Mouse (Mus musculus) kidney, adult 2 months (tissue): ENCODE data around the gene Tjp2. TPM values are rescaled to one million over a fixed set of nuclear protein-coding genes. Genes with fewer than 3 reads are reported as not detected.

ENCODE experiments used
- DNase-seq: peaks from one replicate; pipeline ENCODE4 v3.0.0; 2021
- H3K27ac ChIP-seq: fragments of 200-500 bp; 2 replicates; pipeline ENCODE4 v1.5.1; 2012; ENCODE audit warnings: low read depth, low read length, control low read depth, inconsistent platforms; ENCODE audit not compliant: insufficient read depth
- H3K27me3 ChIP-seq: fragments of 200-500 bp; replicated peaks from 2 replicates; pipeline ENCODE4 v1.6.1; 2012; ENCODE audit warnings: mild to moderate bottlenecking, moderate library complexity, low read length, inconsistent platforms; ENCODE audit not compliant: control insufficient read depth, insufficient read depth
- H3K36me3 ChIP-seq: fragments of 200-500 bp; 2 replicates; pipeline ENCODE4 v1.6.1; 2012; ENCODE audit warnings: mild to moderate bottlenecking, moderate library complexity, low read length, inconsistent platforms; ENCODE audit not compliant: control insufficient read depth, insufficient read depth
- H3K4me1 ChIP-seq: fragments of 200-500 bp; 2 replicates; pipeline ENCODE4 v1.6.1; 2011; ENCODE audit warnings: low read length; ENCODE audit not compliant: control insufficient read depth, insufficient read depth
- H3K4me3 ChIP-seq: fragments of 200-500 bp; 2 replicates; pipeline ENCODE4 v1.5.1; 2011; ENCODE audit warnings: mild to moderate bottlenecking, low read depth, low read length, control low read depth; ENCODE audit not compliant: insufficient read depth
- CTCF ChIP-seq: fragments of 200-500 bp; conservative IDR thresholded peaks from 2 replicates; pipeline ENCODE4 v1.5.1; 2011; ENCODE audit warnings: low read depth, mild to moderate bottlenecking, control low read depth, low read length, moderate library complexity, mixed read lengths; ENCODE audit not compliant: insufficient read depth, insufficient read length
- POLR2A ChIP-seq: fragments of 200-500 bp; IDR thresholded peaks from one replicate; pipeline ENCODE4 v1.6.1; 2011; ENCODE audit warnings: low read depth, low read length, control low read depth
- WGBS: fragments of 180-500 bp; shearing (Covaris S2); methylation state at CpG from one replicate; pipeline ENCODE4 v1.1.7; 2018; 5-methylcytosine and 5-hydroxymethylcytosine counted together
- polyA plus RNA-seq: library from polyadenylated mRNA; depleted of rRNA; stranded (reverse); fragments of >200 nt; gene quantifications from 2 replicates; pipeline ENCODE4 v1.2.3, GENCODE M21; 2012

Tjp2 gene
- polyA plus RNA-seq, 1 experiment: 13.0 TPM

- Histone ChIP-seq H3K36me3 (no peaks in the 10 kb centered on the region), H3K27ac (no peak overlapping the region), H3K27me3 (no peaks in the 10 kb centered on the region), H3K4me1 (no peaks in the 10 kb centered on the region), H3K4me3 (no peak overlapping the region)
- DNase-seq: no peak
- TF ChIP-seq POLR2A: no peak
- no peak for TF ChIP-seq CTCF
- WGBS: 25% methylated on average over 8 of the region's 8 CpGs
Measured at GRCm38 (mm10) chr19:24080417-24081080, 144.3 kb downstream of the Tjp2 start.

- Histone ChIP-seq H3K36me3 (no peaks in the 10 kb centered on the region), H3K27me3 (no peaks in the 10 kb centered on the region), H3K4me1 (no peaks in the 10 kb centered on the region), H3K4me3 (no peak overlapping the region), H3K27ac (no peak overlapping the region)
- 92% methylated on average over 3 of the region's 3 CpGs for WGBS
- DNase-seq: no peak
- no peak for TF ChIP-seq POLR2A
- no peak for TF ChIP-seq CTCF
Measured at GRCm38 (mm10) chr19:24077658-24078057, 147.2 kb downstream of the Tjp2 start.

- Histone ChIP-seq H3K36me3 (no peaks in the 10 kb centered on the region), H3K4me1 (no peaks in the 10 kb centered on the region), H3K4me3 (no peak overlapping the region), H3K27ac (no peak overlapping the region), H3K27me3 (no peaks in the 10 kb centered on the region)
- TF ChIP-seq POLR2A (no peak), CTCF (no peak)
- 92% methylated on average over 7 of the region's 7 CpGs for WGBS
- no peak for DNase-seq
Measured at GRCm38 (mm10) chr19:24076536-24076935, 148.3 kb downstream of the Tjp2 start.

DNA sequence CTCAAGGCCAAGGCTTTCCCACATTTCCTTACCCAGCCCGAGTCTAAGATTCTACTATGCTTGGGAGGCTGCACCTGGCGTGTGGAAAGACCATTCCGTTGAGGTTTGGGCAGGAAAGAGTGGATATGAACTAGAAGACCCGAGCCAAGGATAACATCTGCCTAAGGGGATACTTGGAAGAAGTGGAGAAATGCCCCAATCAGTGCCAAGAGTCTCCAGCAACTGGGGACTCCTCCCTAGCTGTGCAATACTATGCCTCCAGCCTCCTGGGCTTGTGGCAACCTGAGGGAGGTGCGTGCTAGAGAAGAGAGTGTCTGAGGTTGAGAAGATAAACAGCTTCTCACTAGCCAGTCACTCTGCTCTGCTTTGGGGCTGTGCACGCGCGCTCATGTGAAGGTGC is 148.9 kb downstream of the Tjp2 start:
- Histone ChIP-seq H3K36me3 (no peaks in the 10 kb centered on the region), H3K4me3 (no peak overlapping the region), H3K27me3 (no peaks in the 10 kb centered on the region), H3K27ac (no peak overlapping the region), H3K4me1 (no peaks in the 10 kb centered on the region)
- no peak for TF ChIP-seq CTCF
- TF ChIP-seq POLR2A: no peak
- 71% methylated on average over 8 of the region's 8 CpGs for WGBS
- no peak for DNase-seq

- TF ChIP-seq CTCF: no peak
- H3K27me3 ChIP-seq: no peaks in the 10 kb centered on the region
- 79% methylated on average over 4 of the region's 4 CpGs for WGBS
- no peak overlapping the region for H3K27ac ChIP-seq
- H3K4me1 ChIP-seq: no peaks in the 10 kb centered on the region
- H3K4me3 ChIP-seq: no peak overlapping the region
- DNase-seq: no peak
- no peaks in the 10 kb centered on the region for H3K36me3 ChIP-seq
Measured at GRCm38 (mm10) chr19:24073155-24073554, 151.7 kb downstream of the Tjp2 start.

DNA sequence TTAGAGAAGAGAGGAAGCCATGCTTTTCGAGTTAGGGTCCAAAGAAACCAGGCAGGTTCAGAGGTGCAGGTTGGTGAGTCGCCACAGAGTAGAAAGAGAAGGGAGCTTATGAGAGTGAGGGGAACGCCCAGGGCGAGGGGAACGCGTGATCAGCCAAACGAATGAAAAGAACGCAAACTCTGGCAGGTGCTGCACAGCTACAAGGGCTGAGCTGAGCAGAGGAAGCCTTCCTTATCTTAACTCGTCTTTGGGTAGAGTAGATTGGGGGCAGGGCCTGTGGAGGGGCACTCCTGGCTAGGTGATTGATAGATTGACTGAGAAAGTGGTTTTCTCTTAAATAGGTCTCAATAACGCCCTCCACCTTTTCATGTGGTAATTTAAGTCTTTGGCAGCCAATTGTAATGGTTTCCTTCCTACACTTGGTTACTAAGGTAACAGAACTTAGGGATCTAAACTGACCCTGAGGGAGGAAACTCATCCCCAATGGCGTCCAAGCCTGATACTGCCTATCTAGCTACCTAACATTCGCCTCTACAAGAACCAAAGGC is 160.4 kb downstream of the Tjp2 start:
- no peaks in the 10 kb centered on the region for H3K36me3 ChIP-seq
- no peak overlapping the region for H3K4me3 ChIP-seq
- no peak for DNase-seq
- H3K27me3 ChIP-seq: no peaks in the 10 kb centered on the region
- H3K4me1 ChIP-seq: no peaks in the 10 kb centered on the region
- WGBS: 41% methylated on average over 12 of the region's 12 CpGs
- no peak for TF ChIP-seq CTCF
- TF ChIP-seq POLR2A: no peak
- H3K27ac ChIP-seq: no peak overlapping the region

DNA sequence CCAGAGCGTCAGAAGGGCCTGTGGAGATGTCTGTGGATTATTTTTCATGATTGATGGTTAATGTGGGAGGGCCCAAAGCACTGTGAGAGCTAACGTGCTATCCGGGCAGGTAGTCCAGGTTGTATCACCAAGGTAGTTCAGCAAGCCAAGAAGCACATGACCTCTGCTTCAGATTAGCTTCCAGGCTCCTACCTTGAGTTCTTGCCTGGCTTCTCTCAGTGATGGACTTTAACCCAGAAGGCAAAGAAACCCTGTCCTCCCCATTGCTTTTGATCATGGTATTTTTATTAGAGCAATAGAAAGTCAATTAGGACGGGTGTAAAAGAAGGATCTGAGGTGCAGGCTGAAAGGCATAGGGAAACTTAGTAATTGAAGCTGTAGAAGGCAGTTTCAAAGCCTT is 161.2 kb downstream of the Tjp2 start:
- DNase-seq: no peak
- no peaks in the 10 kb centered on the region for H3K27me3 ChIP-seq
- no peak overlapping the region for H3K27ac ChIP-seq
- no peaks in the 10 kb centered on the region for H3K4me1 ChIP-seq
- 52% methylated on average over 4 of the region's 4 CpGs for WGBS
- no peaks in the 10 kb centered on the region for H3K36me3 ChIP-seq
- TF ChIP-seq CTCF: no peak
- TF ChIP-seq POLR2A: no peak
- no peak overlapping the region for H3K4me3 ChIP-seq
